Mouse (Mus musculus): ENCODE data around the gene Vmn1r33. TPM values are rescaled to one million over a fixed set of nuclear protein-coding genes. Genes with fewer than 3 reads are reported as not detected.
"Not testable (repeated sequence)": the region's sequence is repeated elsewhere in the genome, so short reads cannot be mapped to it uniquely, and the experiment has no call there.

The Vmn1r33 gene
- not detected in 2 replicates for polyA plus RNA-seq (2015; fragmentation: Nextera tagmentation; extraction: Ambion mirVana)

DNA sequence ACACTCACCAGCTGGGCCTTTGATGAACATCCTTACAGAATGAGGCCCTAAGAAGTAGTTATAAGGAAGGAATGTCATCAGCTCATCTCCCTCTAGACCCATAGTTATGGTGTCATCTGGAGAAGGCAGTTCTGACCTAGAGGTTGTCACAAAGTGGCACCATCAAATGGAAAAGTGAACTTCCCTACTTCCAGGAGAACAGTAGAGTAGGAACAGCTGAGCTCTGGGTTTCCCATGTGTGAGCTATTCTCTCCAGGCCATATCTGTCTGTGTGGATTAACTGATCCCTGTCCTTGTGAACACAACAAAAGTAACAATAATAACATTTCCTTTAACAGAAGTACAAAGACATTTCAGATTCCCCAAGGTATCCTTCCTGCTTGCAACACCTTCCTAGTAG, at the start of gene Vmn1r33:
Gene Vmn1r33, minus strand, starts transcription at position 101 of the 400 bp plus-strand sequence.
- not testable (repeated sequence) for DNase-seq (ENCODE audit: low spot score)

DNA sequence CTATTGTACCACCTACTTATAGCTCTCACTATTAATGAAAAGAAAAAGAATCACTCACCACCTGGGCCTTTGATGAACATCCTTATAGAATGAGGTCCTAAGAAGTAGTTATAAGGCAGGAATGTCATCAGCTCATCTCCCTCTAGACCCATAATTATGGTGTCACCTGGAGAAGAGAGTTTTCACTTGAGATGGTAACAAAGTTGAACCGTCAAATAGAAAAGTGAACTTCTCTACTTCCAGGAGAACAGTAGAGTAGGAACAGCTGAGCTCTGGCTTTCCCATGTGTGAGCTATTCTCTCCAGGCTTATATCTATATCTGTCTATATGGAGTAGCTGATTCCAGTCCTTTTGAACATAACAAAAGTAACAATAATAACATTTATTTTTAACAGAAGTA, 25.7 kb upstream of the Vmn1r33 start, which contains the start of gene Vmn1r34:
Gene Vmn1r34, minus strand, starts transcription at position 101 of the 400 bp plus-strand sequence.
- no peak for DNase-seq (ENCODE audit: low spot score)

DNA sequence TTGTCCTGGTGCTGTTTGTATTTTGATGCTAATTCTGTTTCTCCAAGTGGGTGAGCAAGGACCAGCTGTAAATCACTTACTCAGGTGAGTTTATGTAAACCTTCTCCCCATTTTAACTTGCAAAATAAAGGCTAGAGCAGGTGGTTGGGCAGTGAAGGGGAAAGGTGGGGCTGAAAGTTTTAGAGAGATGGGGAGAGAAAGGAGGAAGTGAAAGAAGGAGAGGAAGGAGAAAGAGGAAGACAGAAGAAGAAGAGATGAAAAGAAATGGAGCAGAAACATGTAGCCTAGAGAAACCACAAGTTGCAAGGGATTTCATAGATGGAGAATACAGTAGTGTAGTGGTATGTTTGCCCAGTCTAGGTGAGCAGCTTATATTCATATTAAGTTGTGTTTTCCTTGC, 22.3 kb downstream of the Vmn1r33 start:
- no peak for DNase-seq (ENCODE audit: low spot score)

Other genes starting within 250 kb of the Vmn1r33 start
- gene Mad2l1, start 82.9 kb downstream of the Vmn1r33 start, polyA plus RNA-seq (2015; fragmentation: Nextera tagmentation; extraction: Ambion mirVana) = 140 TPM in 2 replicates
- 0.06 TPM in 1 of 2 replicates, not detected in the other for gene Vmn1r32, start 58.2 kb downstream of the Vmn1r33 start, polyA plus RNA-seq (2015; fragmentation: Nextera tagmentation; extraction: Ambion mirVana)
- gene Vmn1r34, start 25.6 kb upstream of the Vmn1r33 start, polyA plus RNA-seq (2015; fragmentation: Nextera tagmentation; extraction: Ambion mirVana) = not detected in 2 replicates
- gene Vmn1r35, start 67.6 kb upstream of the Vmn1r33 start, polyA plus RNA-seq (2015; fragmentation: Nextera tagmentation; extraction: Ambion mirVana) = not detected in 2 replicates
- gene Vmn1r36, start 100.9 kb upstream of the Vmn1r33 start, polyA plus RNA-seq (2015; fragmentation: Nextera tagmentation; extraction: Ambion mirVana) = not detected in 2 replicates
- gene Vmn1r37, start 111.1 kb upstream of the Vmn1r33 start, polyA plus RNA-seq (2015; fragmentation: Nextera tagmentation; extraction: Ambion mirVana) = not detected in 2 replicates
- gene Vmn1r38, start 164.3 kb upstream of the Vmn1r33 start, polyA plus RNA-seq (2015; fragmentation: Nextera tagmentation; extraction: Ambion mirVana) = not detected in 2 replicates
- not detected in 2 replicates for gene Vmn1r39, start 192.3 kb upstream of the Vmn1r33 start, polyA plus RNA-seq (2015; fragmentation: Nextera tagmentation; extraction: Ambion mirVana)

Measured in thymus, postnatal 0 days (tissue).